Mouse (Mus musculus): ENCODE measurements around the gene Calm2. TPM values are rescaled to one million over a fixed set of nuclear protein-coding genes. Genes with fewer than 3 reads are reported as not detected.

Gene Calm2
- polyA plus RNA-seq, 1 experiment = 68.5 TPM

DNA sequence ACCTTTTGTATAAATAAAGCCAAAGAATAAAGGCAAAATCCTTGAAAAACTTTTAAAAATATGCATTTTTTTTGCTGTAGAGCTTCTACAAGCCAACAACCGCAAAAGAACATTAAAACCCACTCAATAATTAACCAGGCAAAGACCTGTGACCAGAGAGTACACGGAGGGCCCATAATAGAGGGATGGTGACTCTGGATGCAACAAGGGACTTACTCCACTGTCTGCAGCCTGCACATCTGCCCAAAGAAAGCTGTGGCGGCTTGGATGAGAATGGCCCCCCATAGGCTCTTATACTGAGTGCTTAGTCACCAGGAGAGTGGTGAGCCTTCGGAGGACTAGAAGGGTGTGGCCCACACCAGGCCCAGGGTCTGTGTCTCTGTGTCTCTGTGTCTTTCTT is 43.3 kb downstream of the Calm2 start:
- DNase-seq (ENCODE audit: low read depth) = no peak

DNA sequence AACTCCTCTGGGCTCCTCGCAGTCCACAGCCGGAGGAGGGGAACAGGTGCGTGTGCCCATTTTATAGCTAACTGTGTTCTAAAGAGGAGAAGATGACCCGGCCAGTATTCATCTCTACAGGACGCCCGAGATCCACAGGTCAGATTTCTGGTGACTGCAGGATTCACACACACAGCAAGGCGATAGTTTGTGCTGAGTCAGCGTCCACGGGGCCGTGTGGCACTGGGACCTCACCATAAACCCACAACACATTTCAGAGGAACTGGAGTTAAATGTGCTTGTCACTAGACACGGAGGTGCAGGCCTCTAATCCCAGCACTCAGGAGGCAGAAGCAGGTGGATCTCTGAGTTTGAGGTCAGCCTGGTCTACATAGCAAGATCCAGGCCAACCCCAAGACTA is 44.3 kb downstream of the Calm2 start:
- no peak for DNase-seq (ENCODE audit: low read depth)

GRCm38 (mm10) chr17:87397088-87397487 is 49.6 kb downstream of the Calm2 start:
- no peak for DNase-seq (ENCODE audit: low read depth)

GRCm38 (mm10) chr17:87391242-87391641 is 55.5 kb downstream of the Calm2 start:
- DNase-seq (ENCODE audit: low read depth) = no peak

DNA sequence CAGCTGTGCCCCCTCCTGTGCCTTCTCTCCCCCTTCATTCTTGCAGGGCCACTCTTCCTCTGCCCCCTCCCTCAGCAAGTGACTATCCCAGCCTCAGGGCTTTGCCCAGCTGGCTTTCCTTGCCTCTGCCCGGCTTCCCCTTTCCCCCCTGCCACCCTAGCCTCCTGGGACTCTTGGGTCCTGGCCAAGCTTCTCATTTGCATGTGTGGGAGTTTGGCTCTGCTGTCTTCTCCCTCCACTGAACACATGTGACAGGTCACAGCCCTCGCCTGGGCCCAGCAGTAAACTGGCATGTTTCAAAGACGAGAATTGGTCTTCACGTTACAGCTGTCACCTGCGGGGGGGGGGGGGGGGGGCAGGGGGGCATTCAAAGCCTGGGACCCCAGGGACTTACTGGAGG is 59.7 kb downstream of the Calm2 start:
- no peak for DNase-seq (ENCODE audit: low read depth)

- DNase-seq (ENCODE audit: low read depth) = no peak
Observed at GRCm38 (mm10) chr17:87385835-87386234, 60.9 kb downstream of the Calm2 start.

Other genes starting within 250 kb of the Calm2 start
- 141 and 159 TPM in 2 replicates for gene Mcfd2, start 181.0 kb downstream of the Calm2 start, polyA plus RNA-seq (2012; rRNA removed)
- 28.1 and 31.8 TPM in 2 replicates for gene Ttc7, start 164.0 kb downstream of the Calm2 start, polyA plus RNA-seq (2012; rRNA removed)
- gene Stpg4, start 19.2 kb downstream of the Calm2 start, polyA plus RNA-seq (2012; rRNA removed) = 0.45 and 1.5 TPM in 2 replicates
- gene Epcam, start 189.0 kb upstream of the Calm2 start, polyA plus RNA-seq (2012; rRNA removed) = 121 and 191 TPM in 2 replicates
- gene Msh2, start 225.4 kb upstream of the Calm2 start, polyA plus RNA-seq (2012; rRNA removed) = 6.7 and 8.4 TPM in 2 replicates